Mouse (Mus musculus): ENCODE results near the gene Nr1d1. TPM values are rescaled to one million over a fixed set of nuclear protein-coding genes. Genes with fewer than 3 reads are reported as not detected.

Gene Nr1d1
- total and polyA plus RNA-seq, 2 experiments, result 19.0 to 106 TPM

DNA sequence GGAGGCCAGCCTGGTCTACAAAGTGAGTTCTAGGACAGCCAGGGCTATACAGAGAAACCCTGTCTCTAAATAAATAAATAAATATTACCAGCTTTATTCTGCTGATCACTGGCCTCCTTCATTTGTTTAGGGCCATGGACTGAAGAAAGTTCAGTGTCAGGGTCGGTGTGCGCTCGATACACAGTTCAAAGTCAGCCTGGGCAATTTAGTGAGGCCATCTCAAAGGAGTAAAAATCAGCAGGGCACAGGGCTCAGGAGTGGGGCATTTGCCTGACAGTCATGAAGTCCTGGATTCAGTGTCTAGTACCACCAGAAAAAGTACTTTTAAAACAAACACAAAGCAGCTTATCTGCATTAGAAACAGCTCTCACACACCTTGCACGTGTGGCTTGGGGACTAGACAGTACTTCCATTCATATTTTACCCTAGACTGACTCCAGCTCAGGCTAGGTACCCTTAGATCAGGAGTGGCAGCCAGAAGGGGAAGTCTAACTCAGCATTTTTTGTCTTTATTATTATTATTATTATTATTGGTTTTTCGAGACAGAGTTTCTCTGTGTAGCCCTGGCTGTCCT is 15.6 kb upstream of the Nr1d1 start:
- WGBS, result 31% methylated on average over 5 of the region's 5 CpGs
- H3K4me1 ChIP-seq (ENCODE audit: control insufficient read depth, insufficient read depth, low read length), result peaks cover 15% of the 10 kb centered on the region
- H3K27me3 ChIP-seq (ENCODE audit: control insufficient read depth, insufficient read depth, low read length), result no peaks in the 10 kb centered on the region
- H3K9ac ChIP-seq (ENCODE audit: low read depth, low read length), result 0 out of 2 replicates have a peak overlapping the region, but pooled peaks have one; percentile 17
- peaks cover 4% of the 10 kb centered on the region for H3K79me2 ChIP-seq (ENCODE audit: control insufficient read depth, insufficient read depth, low read length)
- peak overlapping the region; percentile 66 for H3K27ac ChIP-seq (replicated peaks; ENCODE audit: insufficient read depth, low read depth, low read length)
- H3K36me3 ChIP-seq (ENCODE audit: control insufficient read depth, insufficient read depth, low read length), result no peaks in the 10 kb centered on the region
- DNase-seq (ENCODE audit: extremely low read depth, low read depth, low spot score), result peak; percentile 80
- no peak overlapping the region for H3K4me3 ChIP-seq (ENCODE audit: insufficient read depth, low read depth, low read length)
- TF ChIP-seq CTCF (IDR thresholded peaks at IDR 0.05; ENCODE audit: low read depth, low read length) (no peak), POLR2A (IDR thresholded peaks at IDR 0.05; ENCODE audit: extremely low read depth, insufficient read depth, low read length) (no peak)

DNA sequence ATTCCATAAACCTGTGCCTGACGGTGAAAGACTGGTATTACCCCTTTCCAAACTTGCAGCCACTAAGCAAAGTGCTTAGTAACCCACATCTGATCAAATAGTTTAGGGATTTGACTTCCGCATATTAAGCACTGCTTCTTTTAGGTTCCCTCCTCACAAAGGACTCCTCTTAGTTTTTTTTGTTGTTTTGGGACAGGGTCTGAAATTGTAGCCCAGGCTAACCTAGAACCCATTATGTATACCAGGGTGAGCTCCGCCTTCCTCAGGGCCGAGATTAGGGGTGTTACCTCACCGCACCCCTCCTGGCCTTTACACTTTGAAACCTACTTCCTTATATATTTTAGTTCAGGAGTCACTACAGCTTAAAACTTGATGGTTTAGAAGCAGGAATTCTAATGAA is 14.7 kb upstream of the Nr1d1 start:
- peaks cover 22% of the 10 kb centered on the region for H3K4me1 ChIP-seq (ENCODE audit: control insufficient read depth, insufficient read depth, low read length)
- WGBS, result 29% methylated on average over 5 of the region's 5 CpGs
- no peaks in the 10 kb centered on the region for H3K36me3 ChIP-seq (ENCODE audit: control insufficient read depth, insufficient read depth, low read length)
- peak overlapping the region; percentile 88 for H3K27ac ChIP-seq (replicated peaks; ENCODE audit: insufficient read depth, low read depth, low read length)
- peak; percentile 33 for DNase-seq (ENCODE audit: extremely low read depth, low read depth, low spot score)
- H3K9ac ChIP-seq (ENCODE audit: low read depth, low read length), result peak overlapping the region; percentile 53
- H3K4me3 ChIP-seq (ENCODE audit: insufficient read depth, low read depth, low read length), result no peak overlapping the region; the same call in 1 of the 2 replicates
- TF ChIP-seq POLR2A (IDR thresholded peaks at IDR 0.05; ENCODE audit: extremely low read depth, insufficient read depth, low read length) (no peak), CTCF (IDR thresholded peaks at IDR 0.05; ENCODE audit: low read depth, low read length) (no peak)
- H3K27me3 ChIP-seq (ENCODE audit: control insufficient read depth, insufficient read depth, low read length), result no peaks in the 10 kb centered on the region
- H3K79me2 ChIP-seq (ENCODE audit: control insufficient read depth, insufficient read depth, low read length), result no peaks in the 10 kb centered on the region

DNA sequence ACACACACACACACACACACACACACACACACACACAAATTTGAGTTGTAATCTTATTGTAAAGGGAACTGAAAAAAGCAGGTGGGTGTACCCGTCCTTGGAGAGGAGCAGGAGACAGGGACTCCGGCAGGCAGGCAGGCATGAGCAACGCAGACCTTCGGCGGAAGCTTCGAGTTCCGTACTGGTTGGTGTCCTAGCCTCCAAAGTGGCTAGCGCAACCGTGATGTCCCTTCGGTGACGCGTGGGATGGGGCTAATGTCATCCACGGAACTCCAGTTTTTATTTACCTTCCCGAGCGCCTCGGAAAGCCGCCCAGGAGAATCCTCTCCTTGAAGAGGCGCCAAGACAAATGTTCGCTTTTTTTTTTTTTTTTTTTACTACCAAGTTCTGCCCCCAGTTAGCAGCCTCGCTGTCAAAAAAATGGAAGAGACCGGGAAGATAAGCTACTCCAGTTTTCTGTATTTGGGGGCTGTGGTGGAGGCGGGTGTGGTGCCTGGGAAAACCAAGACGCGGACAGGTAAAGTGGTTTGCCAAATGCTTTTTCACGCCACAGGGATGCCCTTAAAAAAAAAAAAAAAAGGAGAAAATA is 14.2 kb upstream of the Nr1d1 start:
- peak overlapping the region; percentile 74 for H3K9ac ChIP-seq (ENCODE audit: low read depth, low read length)
- DNase-seq (ENCODE audit: extremely low read depth, low read depth, low spot score), result peak; percentile 77
- no peaks in the 10 kb centered on the region for H3K36me3 ChIP-seq (ENCODE audit: control insufficient read depth, insufficient read depth, low read length)
- TF ChIP-seq POLR2A (IDR thresholded peaks at IDR 0.05; ENCODE audit: extremely low read depth, insufficient read depth, low read length) (no peak), CTCF (IDR thresholded peaks at IDR 0.05; ENCODE audit: low read depth, low read length) (no peak)
- peaks cover 23% of the 10 kb centered on the region for H3K4me1 ChIP-seq (ENCODE audit: control insufficient read depth, insufficient read depth, low read length)
- H3K79me2 ChIP-seq (ENCODE audit: control insufficient read depth, insufficient read depth, low read length), result no peaks in the 10 kb centered on the region
- WGBS, result 1% methylated on average over 25 of the region's 25 CpGs
- no peaks in the 10 kb centered on the region for H3K27me3 ChIP-seq (ENCODE audit: control insufficient read depth, insufficient read depth, low read length)
- H3K4me3 ChIP-seq (ENCODE audit: insufficient read depth, low read depth, low read length), result peak overlapping the region; percentile 62
- peak overlapping the region; percentile 88 for H3K27ac ChIP-seq (replicated peaks; ENCODE audit: insufficient read depth, low read depth, low read length)

DNA sequence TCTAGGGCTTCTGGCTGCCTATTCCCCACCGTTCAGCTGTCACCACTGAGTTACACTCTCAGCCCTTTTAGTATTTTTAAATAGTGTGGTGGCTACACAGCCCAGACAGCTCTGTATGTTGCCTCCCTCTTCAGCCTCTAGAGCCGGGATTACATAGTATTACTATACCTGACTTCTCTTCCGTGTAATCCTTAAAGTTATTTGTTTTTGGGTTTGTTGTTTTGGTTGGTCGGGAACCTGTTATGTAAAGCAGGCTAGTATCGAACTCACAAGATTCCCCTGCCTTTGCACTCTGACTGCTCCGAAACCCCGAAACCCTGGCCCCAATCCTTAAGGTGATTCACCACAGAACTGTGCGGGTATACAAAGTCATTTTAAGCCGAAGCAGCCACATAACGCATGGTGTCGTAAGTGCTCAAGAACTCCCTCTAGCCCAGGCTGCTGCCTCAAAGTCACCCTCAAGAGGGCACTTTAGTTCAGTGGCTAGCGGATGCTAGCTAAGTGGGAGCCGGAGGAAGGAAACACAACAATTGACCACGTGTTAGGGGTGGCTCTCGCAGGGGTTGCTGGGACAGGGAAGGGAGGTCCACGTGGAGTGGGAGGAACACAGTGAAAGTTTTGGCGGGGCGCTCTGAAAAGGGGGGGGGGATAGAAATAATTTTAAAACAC is 13.6 kb upstream of the Nr1d1 start:
- H3K27ac ChIP-seq (replicated peaks; ENCODE audit: insufficient read depth, low read depth, low read length), result peak overlapping the region; percentile 93
- no peaks in the 10 kb centered on the region for H3K27me3 ChIP-seq (ENCODE audit: control insufficient read depth, insufficient read depth, low read length)
- H3K79me2 ChIP-seq (ENCODE audit: control insufficient read depth, insufficient read depth, low read length), result no peaks in the 10 kb centered on the region
- peaks cover 26% of the 10 kb centered on the region for H3K4me1 ChIP-seq (ENCODE audit: control insufficient read depth, insufficient read depth, low read length)
- H3K4me3 ChIP-seq (ENCODE audit: insufficient read depth, low read depth, low read length), result peak overlapping the region; percentile 33
- peak overlapping the region; percentile 69 for H3K9ac ChIP-seq (ENCODE audit: low read depth, low read length)
- peak; percentile 95 for DNase-seq (ENCODE audit: extremely low read depth, low read depth, low spot score)
- H3K36me3 ChIP-seq (ENCODE audit: control insufficient read depth, insufficient read depth, low read length), result no peaks in the 10 kb centered on the region
- no peak for TF ChIP-seq POLR2A (IDR thresholded peaks at IDR 0.05; ENCODE audit: extremely low read depth, insufficient read depth, low read length)
- TF ChIP-seq CTCF (IDR thresholded peaks at IDR 0.05; ENCODE audit: low read depth, low read length), result peak; percentile 75
- 3% methylated on average over 18 of the region's 18 CpGs for WGBS

DNA sequence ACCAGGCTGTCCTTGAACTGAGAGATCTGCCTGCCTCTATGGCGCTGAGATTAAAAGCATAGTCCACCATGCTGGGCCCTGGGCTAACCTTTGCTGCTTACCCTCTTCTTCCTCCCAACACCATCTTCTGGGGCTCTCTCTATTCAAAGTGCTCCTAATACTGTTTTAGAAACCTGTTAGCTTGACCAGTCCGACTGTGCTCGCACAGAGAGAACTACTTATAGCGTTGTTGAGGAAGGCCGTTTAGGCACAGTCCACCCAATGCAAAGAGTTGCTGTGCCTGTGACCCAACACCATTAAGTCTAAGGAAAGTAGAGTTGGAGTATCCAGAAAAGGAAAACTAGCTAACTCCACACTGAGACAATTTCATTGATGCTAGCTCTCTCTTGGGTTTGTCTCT is 13.0 kb upstream of the Nr1d1 start:
- Histone ChIP-seq H3K79me2 (ENCODE audit: control insufficient read depth, insufficient read depth, low read length) (no peaks in the 10 kb centered on the region), H3K27me3 (ENCODE audit: control insufficient read depth, insufficient read depth, low read length) (no peaks in the 10 kb centered on the region), H3K4me3 (ENCODE audit: insufficient read depth, low read depth, low read length) (no peak overlapping the region), H3K36me3 (ENCODE audit: control insufficient read depth, insufficient read depth, low read length) (no peaks in the 10 kb centered on the region), H3K4me1 (ENCODE audit: control insufficient read depth, insufficient read depth, low read length) (peaks cover 27% of the 10 kb centered on the region), H3K9ac (ENCODE audit: low read depth, low read length) (peak overlapping the region; percentile 69), H3K27ac (replicated peaks; ENCODE audit: insufficient read depth, low read depth, low read length) (peak overlapping the region; percentile 93)
- DNase-seq (ENCODE audit: extremely low read depth, low read depth, low spot score), result no peak
- TF ChIP-seq CTCF (IDR thresholded peaks at IDR 0.05; ENCODE audit: low read depth, low read length), result no peak
- no peak for TF ChIP-seq POLR2A (IDR thresholded peaks at IDR 0.05; ENCODE audit: extremely low read depth, insufficient read depth, low read length)
- WGBS, result 88% methylated on average over 5 of the region's 5 CpGs

All from liver, adult 2 months (tissue).